Mouse (Mus musculus): ENCODE measurements around the gene Socs7.

The Socs7 gene

GRCm38 (mm10) chr11:97383764-97384163 is 21.4 kb downstream of the Socs7 start:
- in situ Hi-C loops (cut with MboI, MseI) = loop anchor here (25.0 kb wide), 1 partner anchor 1221 kb away; no protein-coding TSS in a partner anchor

DNA sequence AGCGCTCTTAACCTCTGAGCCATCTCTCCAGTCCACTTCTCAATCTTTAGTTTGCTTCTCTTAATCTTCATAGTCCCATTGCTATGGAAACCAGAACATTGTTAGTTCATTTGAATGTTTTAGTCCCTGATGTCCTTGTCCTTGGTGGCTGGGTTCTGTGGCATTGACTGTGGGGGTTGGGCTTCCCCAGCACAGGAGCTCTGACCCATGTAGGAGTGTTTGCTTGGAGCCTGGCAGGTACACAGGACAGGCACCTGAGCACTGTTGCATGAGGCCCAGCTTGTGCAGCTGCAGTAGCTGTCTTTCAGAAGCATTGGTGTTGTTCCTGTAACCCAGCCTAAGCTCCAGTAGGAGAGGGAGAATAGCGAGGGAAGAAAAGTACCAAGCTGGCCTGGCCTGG is 25.5 kb downstream of the Socs7 start:
- in situ Hi-C loops (cut with MboI, MseI) = loop anchor here (25.0 kb wide), 1 partner anchor 1226 kb away; no protein-coding TSS in a partner anchor

DNA sequence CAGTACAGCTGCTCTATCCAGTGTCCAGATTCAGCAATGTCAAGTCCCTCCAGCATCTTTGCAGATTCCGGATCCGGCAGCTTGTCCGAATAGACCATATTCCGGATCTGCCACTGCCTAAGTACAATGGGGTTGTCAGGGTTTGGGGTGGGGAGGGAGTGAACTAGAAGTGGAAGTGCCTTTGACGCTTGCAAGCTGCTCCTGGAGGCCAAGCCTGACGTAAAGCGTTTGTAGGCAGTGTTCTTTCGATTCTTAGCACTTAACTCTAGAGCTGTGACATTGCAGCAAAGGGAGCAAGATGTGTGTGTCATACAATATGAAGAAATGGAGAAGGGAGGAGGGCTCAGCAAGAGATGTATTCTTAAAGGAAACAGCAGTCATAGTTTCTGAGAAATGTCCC is 26.8 kb downstream of the Socs7 start:
- in situ Hi-C loops (cut with MboI, MseI) = loop anchor here (25.0 kb wide), 1 partner anchor 1227 kb away; no protein-coding TSS in a partner anchor

GRCm38 (mm10) chr11:97393658-97394057 is 31.3 kb downstream of the Socs7 start:
- in situ Hi-C loops (cut with MboI, MseI) = loop anchor here (25.0 kb wide), 1 partner anchor 1231 kb away; no protein-coding TSS in a partner anchor

DNA sequence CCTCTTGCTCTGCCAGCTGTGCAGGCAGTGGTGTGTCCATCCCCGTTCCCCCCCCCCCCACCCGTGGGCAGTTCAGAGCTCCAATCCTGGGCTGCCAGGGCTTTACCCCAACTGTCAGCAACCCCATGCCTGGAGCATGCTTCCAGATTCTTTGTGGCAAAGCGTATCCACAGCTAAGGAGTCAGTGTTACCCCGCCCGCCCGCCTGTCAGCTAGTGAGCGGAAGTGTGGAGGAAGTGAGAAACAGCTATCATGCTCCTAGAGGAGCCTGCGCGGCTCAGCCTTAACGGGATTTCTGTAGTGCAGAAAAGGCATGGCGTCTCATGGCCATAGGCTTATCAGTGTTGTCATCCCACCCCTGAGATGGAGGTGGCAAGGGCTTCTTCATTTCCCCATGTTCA is 31.8 kb downstream of the Socs7 start:
- in situ Hi-C loops (cut with MboI, MseI) = loop anchor here (25.0 kb wide), 1 partner anchor 1232 kb away; no protein-coding TSS in a partner anchor

GRCm38 (mm10) chr11:97398506-97398905 is 36.2 kb downstream of the Socs7 start:
- in situ Hi-C loops (cut with MboI, MseI) = loop anchor here (5.0 to 25.0 kb wide), 2 partner anchors 46 to 1236 kb away; partner anchors contain the start of gene Gpr179

GRCm38 (mm10) chr11:97399958-97400710 is 37.8 kb downstream of the Socs7 start:
- in situ Hi-C loops (cut with MboI, MseI) = loop anchor here (5.0 to 25.0 kb wide), 2 partner anchors 48 to 1238 kb away; partner anchors contain the start of gene Gpr179

GRCm38 (mm10) chr11:97401082-97401481 is 38.7 kb downstream of the Socs7 start:
- in situ Hi-C loops (cut with MboI, MseI) = no loop called here

GRCm38 (mm10) chr11:97401686-97402435 is 39.5 kb downstream of the Socs7 start:
- in situ Hi-C loops (cut with MboI, MseI) = no loop called here

DNA sequence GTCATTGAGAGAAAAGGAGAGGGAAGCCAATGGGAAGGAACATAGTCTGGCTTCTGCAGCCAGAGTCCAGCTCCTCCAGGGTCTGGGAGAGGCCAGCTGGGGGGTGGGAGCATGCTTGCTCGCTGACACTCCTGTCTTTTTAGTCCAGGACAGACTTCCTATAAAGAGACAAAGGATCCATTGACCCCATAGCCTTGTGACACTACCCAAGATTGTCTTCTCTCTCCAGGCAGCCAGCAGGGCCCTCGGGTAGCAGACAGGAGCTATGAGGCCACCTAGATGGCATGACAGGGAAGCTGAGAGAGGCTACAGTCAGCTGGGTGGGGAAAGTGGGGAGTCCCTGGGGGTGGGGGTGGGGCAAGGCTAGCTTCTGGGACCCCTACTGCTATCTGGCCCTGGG is 40.4 kb downstream of the Socs7 start:
- in situ Hi-C loops (cut with MboI, MseI) = no loop called here

DNA sequence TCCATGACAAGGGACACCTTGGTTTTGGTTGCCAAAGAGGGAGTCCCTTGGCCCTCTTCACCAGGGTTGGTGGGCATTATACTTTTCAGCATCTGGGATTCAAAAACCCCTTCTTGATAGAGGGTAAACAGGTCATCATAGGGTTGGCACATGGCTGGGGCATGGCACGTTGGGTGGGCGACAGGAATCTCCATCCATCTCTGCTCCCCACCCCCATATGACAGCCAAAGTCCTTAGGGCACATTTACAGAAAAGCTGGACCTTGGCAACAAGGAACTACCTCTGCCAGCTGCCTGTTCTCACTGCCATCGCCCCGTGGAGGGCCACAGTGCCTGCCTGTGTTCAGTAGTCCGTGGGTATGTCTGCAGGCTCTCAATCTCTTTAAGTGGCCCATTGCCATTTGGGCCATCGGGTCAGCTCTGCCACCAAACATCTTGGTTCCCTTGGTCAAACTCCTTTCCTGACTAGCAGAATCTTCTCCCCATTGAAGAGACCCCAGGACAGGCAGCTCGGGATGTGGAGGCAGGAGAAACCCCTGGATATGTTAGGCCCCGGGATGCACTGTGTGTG is 41.3 kb downstream of the Socs7 start:
- in situ Hi-C loops (cut with MboI, MseI) = no loop called here

DNA sequence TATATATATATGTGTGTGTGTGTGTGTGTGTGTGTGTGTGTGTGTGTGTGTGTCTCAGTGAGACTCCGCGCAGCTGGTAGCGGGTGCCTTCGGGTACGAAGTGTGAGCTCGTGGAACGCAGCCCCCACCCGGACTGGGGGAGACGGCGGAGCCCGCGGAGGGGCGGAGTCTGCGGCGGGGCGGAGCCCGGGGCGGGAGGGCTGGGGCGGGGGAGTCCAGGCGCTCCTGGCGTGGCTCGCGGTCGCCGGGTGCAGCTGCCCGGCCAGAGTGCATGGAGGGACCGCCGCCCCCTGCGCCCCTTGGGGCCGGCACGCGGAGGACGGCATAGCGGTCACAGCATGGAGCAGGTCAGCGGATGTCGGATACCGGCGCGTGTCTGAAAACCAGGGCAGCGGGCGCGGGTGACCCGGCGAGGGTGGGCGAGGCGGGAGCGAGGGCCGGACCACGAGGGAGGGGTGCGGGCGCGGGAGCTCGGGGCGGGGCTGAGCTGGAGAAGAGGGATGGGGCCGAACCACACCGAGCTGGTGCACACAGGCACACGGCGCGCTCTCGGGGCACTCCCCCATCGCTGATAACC is 41.9 kb downstream of the Socs7 start:
- in situ Hi-C loops (cut with MboI, MseI) = no loop called here

DNA sequence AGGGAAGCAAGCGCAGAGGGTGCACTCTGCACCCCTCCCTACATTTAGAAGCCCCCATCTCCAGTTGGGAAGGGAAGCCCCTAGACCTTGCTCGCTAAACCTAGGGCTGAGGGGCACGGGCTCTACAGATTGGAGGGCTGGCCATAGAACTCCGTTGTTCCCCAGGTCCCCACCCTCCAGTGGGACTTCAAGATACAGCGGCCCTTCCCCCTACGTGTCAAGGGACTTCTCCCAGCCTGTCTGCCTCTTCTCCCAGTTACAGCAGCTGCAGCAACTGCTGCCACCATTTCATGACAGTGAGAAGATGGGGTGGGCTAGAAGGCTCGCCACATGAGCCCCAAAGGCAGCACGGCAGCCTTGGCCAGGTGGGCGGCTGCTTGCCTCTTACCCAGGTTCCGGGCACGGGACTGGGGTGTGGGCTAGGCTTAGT is 42.4 kb downstream of the Socs7 start:
- in situ Hi-C loops (cut with MboI, MseI) = no loop called here

- in situ Hi-C loops (cut with MboI, MseI) = no loop called here
These were observed 44.0 kb downstream of the Socs7 start for GRCm38 (mm10) chr11:97406094-97406951.

- in situ Hi-C loops (cut with MboI, MseI) = no loop called here
These were observed 45.1 kb downstream of the Socs7 start for GRCm38 (mm10) chr11:97407456-97407855.

DNA sequence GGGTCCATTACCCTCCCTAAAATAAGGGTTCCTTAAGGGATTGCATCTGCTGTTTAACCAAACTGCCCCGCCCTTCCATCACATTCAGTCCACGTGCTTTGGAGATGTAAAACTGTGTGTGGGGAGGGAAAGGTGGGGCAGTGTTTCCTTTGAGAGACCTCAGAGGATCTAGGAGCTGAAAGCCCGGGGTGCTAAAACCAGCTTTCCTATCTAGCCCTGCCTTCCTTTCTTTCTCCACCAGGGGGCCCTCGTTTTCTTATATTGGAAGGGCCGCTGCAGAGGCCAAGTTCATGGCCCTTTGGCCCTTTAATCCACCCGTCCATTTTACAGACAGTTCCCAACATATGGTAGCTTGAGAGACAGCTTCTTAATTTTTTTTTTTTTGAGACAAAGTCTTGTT is 45.8 kb downstream of the Socs7 start:
- in situ Hi-C loops (cut with MboI, MseI) = no loop called here

DNA sequence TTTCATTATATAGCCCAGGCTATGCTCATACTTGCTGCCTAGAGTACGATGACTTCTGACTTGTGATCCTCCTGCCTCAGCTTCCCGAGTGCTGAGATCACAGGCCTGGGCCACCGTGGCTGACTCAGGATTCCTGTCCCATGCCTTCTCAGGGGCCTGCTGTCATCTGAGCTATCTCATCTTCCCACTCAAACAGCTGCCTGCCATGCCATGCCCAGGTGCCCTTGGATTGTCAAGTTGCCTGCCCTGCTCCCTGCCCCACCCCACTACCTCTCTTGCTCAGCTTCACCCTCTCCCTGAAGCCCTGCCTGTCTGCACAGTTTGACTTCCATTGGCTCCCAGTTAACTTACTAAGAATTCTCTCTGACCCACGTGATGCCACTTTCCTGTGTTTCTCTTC is 48.6 kb downstream of the Socs7 start:
- in situ Hi-C loops (cut with MboI, MseI) = loop anchor here (10.0 kb wide), 1 partner anchor 914 kb away; the partner anchor contains the start of gene Neurod2

GRCm38 (mm10) chr11:97412117-97412516 is 49.8 kb downstream of the Socs7 start:
- in situ Hi-C loops (cut with MboI, MseI) = loop anchor here (10.0 kb wide), 1 partner anchor 913 kb away; the partner anchor contains the start of gene Neurod2

- in situ Hi-C loops (cut with MboI, MseI) = loop anchor here (10.0 kb wide), 1 partner anchor 912 kb away; the partner anchor contains the start of gene Neurod2
These were observed 50.5 kb downstream of the Socs7 start for GRCm38 (mm10) chr11:97412808-97413347.

DNA sequence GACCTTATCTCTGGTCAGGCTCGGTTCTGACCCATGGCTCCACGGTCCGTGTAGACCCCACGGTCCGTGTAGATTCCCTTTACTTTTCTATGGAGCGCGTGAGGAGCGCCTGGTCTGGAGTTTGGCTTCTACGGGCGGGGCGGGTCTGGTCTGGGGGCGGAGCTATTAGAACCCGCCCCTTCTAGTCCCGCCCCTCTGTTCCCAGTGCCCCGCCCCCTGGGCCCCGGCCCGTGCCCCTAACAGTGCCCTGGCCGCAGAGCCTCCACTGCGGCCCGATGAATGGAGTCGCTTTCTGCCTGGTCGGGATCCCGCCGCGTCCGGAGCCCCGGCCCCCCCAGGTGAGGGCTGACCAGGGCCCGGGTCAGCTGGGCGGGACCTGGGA is 53.0 kb downstream of the Socs7 start, which contains the start of gene Arhgap23:
Gene Arhgap23, plus strand, starts transcription at position 204 of the 382 bp plus-strand sequence.
- in situ Hi-C loops (cut with MboI, MseI) = loop anchor here (10.0 kb wide), 1 partner anchor 909 kb away; the partner anchor contains the start of gene Neurod2

Data from regulatory T cell (primary cell).